Mouse (Mus musculus): ENCODE data around the gene Phospho1. TPM values are rescaled to one million over a fixed set of nuclear protein-coding genes. Genes with fewer than 3 reads are reported as not detected.

The Phospho1 gene
- polyA plus RNA-seq, 1 experiment from 2014 or later: not detected

DNA sequence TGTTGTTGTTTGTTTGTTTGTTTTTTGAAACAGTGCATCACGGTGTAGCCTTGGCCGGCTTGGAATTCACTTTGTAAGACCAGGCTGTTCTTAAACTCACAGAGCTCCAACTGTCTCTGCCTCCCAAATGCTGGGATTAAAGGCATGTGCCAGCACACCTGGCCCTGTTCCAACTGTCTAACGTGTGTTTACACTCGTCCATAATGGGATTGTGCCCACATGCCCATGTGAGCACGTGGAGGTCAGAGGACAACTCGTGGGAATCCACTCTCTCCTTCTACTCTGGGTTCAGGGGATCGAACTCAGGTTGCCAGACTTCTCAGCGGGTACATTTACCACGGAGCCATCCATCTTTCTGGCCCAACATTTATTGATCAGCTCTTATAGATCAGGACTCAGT, 8.9 kb upstream of the Phospho1 start:
- H3K9me3 ChIP-seq: no peaks in the 10 kb centered on the region
- H3K4me1 ChIP-seq: no peaks in the 10 kb centered on the region
- H3K27ac ChIP-seq: no peak overlapping the region
- no peak overlapping the region for H3K4me3 ChIP-seq
- ATAC-seq (replicated peaks): no peak
- no peak overlapping the region for H3K9ac ChIP-seq
- no peaks in the 10 kb centered on the region for H3K36me3 ChIP-seq (replicated peaks)
- WGBS: 79% methylated on average over 9 of the region's 9 CpGs
- no peaks in the 10 kb centered on the region for H3K27me3 ChIP-seq (replicated peaks)
- H3K4me2 ChIP-seq: no peak overlapping the region

DNA sequence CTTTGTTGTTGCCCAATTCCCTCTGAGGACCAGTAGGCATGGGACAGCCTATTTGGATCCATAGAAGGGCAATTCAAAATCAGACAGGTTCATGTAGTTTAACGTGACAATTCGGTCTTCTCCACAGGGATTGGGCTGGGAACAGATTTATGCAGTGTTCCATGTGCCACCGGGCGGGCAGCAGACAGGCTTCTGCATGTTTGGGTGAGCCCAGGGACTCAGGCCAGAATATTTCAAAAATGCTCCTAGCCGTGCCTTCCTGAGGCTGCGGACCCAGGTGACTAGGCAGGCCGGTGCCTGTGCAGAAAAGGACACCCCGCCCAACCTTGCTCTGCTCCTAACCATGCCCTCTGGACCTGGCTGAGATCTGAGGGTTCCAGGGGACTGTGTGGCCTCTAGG, 5.2 kb upstream of the Phospho1 start:
- no peak for ATAC-seq (replicated peaks)

DNA sequence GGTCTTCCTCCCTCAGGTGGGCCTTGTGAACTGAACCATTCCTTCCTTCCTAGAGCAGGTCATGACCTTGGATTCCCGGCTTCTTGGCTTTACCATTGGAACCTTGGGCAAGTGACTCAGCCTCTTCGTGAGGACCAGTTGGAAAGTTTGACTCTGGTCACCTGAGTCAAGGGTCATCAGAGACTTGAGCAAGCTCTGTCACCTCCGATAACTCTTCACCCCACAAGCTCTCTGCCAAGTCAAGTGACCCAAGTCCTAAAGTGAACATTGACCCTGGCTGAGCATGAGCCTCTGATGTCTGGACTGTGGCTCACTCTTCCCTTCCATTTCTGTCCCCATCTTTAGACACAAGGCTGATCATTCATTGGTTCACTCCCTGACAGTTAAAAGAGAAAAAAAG, 2.8 kb upstream of the Phospho1 start:
- no peaks in the 10 kb centered on the region for H3K36me3 ChIP-seq (replicated peaks)
- H3K4me1 ChIP-seq: peaks cover 12% of the 10 kb centered on the region
- no peak for ATAC-seq (replicated peaks)
- H3K4me2 ChIP-seq: no peak overlapping the region
- no peak overlapping the region for H3K4me3 ChIP-seq
- no peak overlapping the region for H3K27ac ChIP-seq
- H3K9ac ChIP-seq: no peak overlapping the region
- 90% methylated on average over 3 of the region's 3 CpGs for WGBS
- peaks cover 25% of the 10 kb centered on the region for H3K27me3 ChIP-seq (replicated peaks)
- H3K9me3 ChIP-seq: no peaks in the 10 kb centered on the region

More for the DNA sequence above, 5.2 kb upstream of the Phospho1 start:
- H3K9ac ChIP-seq: no peak overlapping the region
- H3K27ac ChIP-seq: no peak overlapping the region
- H3K4me1 ChIP-seq: peaks cover 6% of the 10 kb centered on the region; the same call in 1 of the 2 replicates
- no peak overlapping the region for H3K4me2 ChIP-seq
- H3K27me3 ChIP-seq (replicated peaks): peaks cover 9% of the 10 kb centered on the region; the same call in 1 of the 2 replicates
- no peak overlapping the region for H3K4me3 ChIP-seq
- no peaks in the 10 kb centered on the region for H3K36me3 ChIP-seq (replicated peaks)
- H3K9me3 ChIP-seq: no peaks in the 10 kb centered on the region
- 90% methylated on average over 8 of the region's 8 CpGs for WGBS

DNA sequence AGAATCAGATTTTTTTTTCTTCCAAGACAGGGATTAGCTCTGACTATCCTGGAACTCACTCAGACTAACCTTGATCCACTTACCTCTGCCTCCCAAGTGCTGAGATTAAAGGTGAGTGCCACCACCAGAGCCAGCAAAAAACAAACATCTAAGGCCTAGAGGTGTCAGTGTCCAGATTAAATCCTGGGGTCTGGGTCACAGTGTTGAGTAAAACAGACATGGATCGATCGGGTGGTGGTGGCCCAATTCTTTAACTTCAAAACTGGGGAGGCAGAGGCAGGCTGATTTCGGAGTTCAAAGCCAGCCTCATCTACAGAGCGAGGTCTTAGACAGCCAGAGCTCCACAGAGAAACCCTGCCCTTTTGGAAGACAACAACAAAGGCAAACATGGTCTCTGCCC, 1.9 kb upstream of the Phospho1 start:
- Histone ChIP-seq H3K27ac (no peak overlapping the region), H3K4me1 (peaks cover 12% of the 10 kb centered on the region), H3K4me3 (no peak overlapping the region), H3K4me2 (no peak overlapping the region), H3K36me3 (replicated peaks) (no peaks in the 10 kb centered on the region), H3K9ac (no peak overlapping the region), H3K27me3 (replicated peaks) (peaks cover 35% of the 10 kb centered on the region), H3K9me3 (no peaks in the 10 kb centered on the region)
- 92% methylated on average over 4 of the region's 4 CpGs for WGBS
- no peak for ATAC-seq (replicated peaks)

DNA sequence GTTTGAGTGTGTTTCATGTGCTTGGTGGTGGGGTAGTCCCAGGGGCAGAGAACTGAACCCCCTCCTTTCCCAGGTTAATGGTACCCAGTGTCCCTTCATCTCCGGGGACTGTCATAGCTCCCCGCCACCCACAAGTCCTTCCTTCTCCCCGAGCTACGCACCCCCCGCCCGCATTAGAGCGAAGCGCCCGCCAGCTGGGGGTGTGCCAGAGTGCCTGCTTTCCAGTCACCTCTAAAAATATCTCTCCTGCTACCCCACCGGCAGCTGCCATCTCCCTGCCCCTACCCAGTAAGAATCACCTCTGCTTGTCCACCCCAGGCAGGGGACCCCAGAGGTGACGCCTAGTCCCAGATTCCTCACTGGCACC, 561 bp downstream of the Phospho1 start:
- Histone ChIP-seq H3K4me1 (peaks cover 12% of the 10 kb centered on the region), H3K27ac (no peak overlapping the region), H3K4me3 (peak overlapping the region; percentile 76), H3K9me3 (no peaks in the 10 kb centered on the region), H3K36me3 (replicated peaks) (no peaks in the 10 kb centered on the region), H3K9ac (peak overlapping the region; percentile 59), H3K27me3 (replicated peaks) (peaks cover 58% of the 10 kb centered on the region), H3K4me2 (peak overlapping the region; percentile 100)
- ATAC-seq (replicated peaks): peak; percentile 58
- WGBS: 0% methylated on average over 11 of the region's 11 CpGs

DNA sequence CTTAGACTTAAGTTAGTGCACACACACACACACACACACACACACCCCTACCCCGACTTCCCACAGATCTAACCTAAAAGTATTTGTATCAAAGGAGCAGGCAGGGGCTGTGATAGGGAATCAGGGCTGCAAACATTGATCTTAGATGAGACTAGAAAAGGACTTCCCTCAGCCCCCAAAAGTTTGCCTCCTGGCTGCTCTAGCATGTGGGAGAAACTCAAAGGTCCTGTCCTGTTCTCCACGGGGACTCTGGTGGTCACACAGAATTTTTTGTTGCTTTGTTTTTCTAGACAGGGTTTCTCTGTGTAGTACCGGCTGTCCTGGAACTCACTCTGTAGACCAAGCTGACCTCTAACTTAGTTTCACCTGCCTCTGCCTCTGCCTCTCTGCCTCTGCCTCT, 1.3 kb downstream of the Phospho1 start:
- 49% methylated on average over 3 of the region's 3 CpGs for WGBS
- no peak overlapping the region for H3K4me2 ChIP-seq
- H3K4me3 ChIP-seq: no peak overlapping the region
- H3K27ac ChIP-seq: no peak overlapping the region
- H3K27me3 ChIP-seq (replicated peaks): peaks cover 64% of the 10 kb centered on the region
- no peak for ATAC-seq (replicated peaks)
- no peaks in the 10 kb centered on the region for H3K36me3 ChIP-seq (replicated peaks)
- peaks cover 17% of the 10 kb centered on the region for H3K4me1 ChIP-seq
- H3K9me3 ChIP-seq: no peaks in the 10 kb centered on the region
- no peak overlapping the region for H3K9ac ChIP-seq

DNA sequence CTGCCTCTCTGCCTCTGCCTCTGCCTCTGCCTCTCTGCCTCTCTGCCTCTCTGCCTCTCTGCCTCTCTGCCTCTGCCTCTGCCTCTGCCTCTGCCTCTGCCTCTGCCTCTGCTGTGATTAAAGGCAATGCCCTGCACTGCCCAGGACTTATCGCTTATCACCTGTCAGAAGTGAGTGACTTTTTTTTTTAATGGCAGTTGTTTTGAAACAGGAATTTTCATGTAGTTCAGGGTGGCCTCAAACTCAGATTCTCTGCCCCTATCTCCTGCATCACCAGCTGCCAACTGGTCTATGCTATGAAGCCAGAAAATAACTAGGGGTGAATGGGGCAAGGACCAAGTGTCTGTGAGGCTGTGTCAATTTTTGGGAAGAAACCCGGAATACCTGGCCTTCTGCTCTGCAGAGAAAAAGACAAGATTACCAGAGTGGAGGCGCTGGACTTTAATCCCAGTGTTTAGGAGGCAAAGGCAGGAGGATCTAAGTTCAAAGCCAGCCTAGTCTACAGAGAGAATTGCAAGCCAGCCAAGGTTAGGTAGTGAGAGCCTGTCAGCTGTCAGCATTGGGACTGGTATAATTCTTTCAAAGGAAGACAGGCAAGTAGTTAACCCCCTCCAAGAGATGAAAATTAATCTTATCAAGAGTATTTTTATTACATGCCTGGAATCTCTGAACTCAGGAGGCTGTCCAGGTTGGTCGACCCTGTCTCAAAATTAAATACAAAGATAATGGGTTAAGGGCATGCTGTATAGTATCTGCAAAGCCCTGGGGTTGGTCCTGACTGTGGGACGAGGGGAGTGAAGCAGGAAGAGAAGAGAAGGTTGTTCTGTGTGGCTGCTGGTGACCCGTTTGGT, 2.2 kb downstream of the Phospho1 start:
- H3K4me1 ChIP-seq: peaks cover 26% of the 10 kb centered on the region
- 53% methylated on average over 6 of the region's 6 CpGs for WGBS

DNA sequence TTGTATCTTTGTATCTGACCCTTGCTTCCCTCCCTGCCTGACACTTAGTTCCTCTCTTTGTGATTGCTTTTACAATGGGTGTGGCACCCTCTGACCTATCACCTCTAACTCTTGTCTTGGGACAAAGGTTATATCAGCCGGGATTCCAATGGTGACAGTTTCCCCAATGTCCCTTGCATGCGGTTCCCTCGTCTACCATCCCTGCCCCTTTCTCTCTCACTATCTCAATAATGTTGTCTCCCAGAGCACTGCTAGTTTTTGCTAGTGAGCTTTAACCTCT, 2.8 kb downstream of the Phospho1 start:
- 30% methylated on average over 3 of the region's 3 CpGs for WGBS
- Histone ChIP-seq H3K36me3 (replicated peaks) (no peaks in the 10 kb centered on the region), H3K4me1 (peaks cover 26% of the 10 kb centered on the region), H3K27me3 (replicated peaks) (peaks cover 78% of the 10 kb centered on the region), H3K4me3 (no peak overlapping the region), H3K9me3 (no peaks in the 10 kb centered on the region), H3K27ac (no peak overlapping the region), H3K9ac (no peak overlapping the region), H3K4me2 (no peak overlapping the region)
- no peak for ATAC-seq (replicated peaks)

More for the DNA sequence above, 2.2 kb downstream of the Phospho1 start:
- Histone ChIP-seq H3K9ac (no peak overlapping the region), H3K4me2 (no peak overlapping the region), H3K27me3 (replicated peaks) (peaks cover 74% of the 10 kb centered on the region), H3K27ac (no peak overlapping the region), H3K9me3 (no peaks in the 10 kb centered on the region), H3K36me3 (replicated peaks) (no peaks in the 10 kb centered on the region), H3K4me3 (no peak overlapping the region)
- ATAC-seq (replicated peaks): no peak

DNA sequence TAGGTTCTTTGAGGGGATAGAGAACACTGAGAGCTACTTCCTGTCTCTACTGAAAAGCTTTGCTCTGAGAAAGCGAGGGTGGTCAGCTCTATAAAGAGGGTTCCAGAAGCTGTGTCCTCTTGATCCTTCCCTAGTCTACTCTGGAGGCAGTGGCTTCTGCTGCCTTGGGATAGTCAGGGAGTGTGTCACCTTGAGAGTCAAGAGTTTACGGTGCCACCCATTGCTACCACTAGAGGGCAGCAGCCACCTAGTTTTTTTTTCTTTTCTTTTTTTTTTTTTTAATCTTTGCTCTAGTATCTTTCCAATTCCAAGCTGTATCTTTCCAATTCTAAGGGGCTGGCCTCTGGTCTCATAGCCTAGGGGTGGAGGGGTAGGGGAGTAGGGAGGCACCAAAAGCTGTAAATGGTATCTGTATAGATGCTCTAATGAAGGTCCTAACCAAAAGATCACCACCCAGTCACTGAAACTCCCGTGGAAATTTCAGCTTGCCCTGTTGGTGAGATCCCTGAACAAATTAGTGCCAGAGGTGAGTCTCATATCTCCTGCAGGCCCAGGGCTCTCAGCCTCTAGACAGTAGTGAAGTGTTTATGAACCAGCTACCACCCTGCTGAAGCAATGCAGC, 3.3 kb downstream of the Phospho1 start:
- Histone ChIP-seq H3K4me1 (peaks cover 26% of the 10 kb centered on the region), H3K9ac (no peak overlapping the region), H3K27me3 (replicated peaks) (peaks cover 83% of the 10 kb centered on the region), H3K36me3 (replicated peaks) (no peaks in the 10 kb centered on the region), H3K9me3 (no peaks in the 10 kb centered on the region), H3K27ac (no peak overlapping the region), H3K4me3 (no peak overlapping the region), H3K4me2 (no peak overlapping the region)
- ATAC-seq (replicated peaks): no peak
- WGBS: 23% methylated on average over 3 of the region's 3 CpGs

DNA sequence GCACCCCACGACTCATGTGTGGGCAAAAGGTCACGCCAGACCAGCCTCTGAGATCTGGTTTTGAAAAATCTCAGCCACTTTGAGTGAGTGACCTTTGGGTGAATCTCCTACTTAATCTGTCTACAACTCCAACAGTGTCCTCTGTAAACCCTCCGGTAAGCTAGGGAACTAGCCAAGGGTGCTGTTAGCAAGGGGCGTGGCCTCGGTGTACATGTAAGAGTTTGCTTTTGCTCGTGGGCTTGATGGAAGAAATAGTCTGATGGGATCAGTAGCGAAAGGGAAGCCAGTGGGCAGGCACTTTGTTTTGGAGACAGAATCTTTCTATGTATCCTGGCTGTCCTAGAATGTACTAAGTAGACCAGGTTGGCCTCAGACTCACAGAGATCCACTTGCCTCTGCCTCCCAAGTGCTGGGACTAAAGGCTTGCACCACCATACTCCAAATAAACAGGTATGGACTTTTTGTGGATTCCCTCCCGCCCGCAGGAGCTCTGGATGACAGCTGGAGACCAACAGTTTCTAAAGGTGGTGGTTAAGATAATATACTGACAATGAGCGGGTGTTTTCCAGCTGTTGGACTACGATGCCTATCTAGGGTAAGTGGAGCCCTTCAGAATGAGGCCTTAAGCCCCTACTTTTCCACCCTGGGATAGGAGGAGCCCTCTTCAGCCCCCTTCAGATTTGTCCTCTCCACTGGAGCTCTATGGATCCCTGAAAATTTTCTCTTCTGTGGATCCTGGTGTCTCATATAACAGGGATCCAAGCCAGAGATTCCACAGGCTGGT, 4.1 kb downstream of the Phospho1 start:
- Histone ChIP-seq H3K9me3 (no peaks in the 10 kb centered on the region), H3K27ac (no peak overlapping the region), H3K4me1 (peaks cover 29% of the 10 kb centered on the region), H3K4me3 (no peak overlapping the region), H3K4me2 (no peak overlapping the region), H3K9ac (no peak overlapping the region), H3K36me3 (replicated peaks) (no peaks in the 10 kb centered on the region), H3K27me3 (replicated peaks) (peaks cover 83% of the 10 kb centered on the region)
- 77% methylated on average over 11 of the region's 11 CpGs for WGBS
- ATAC-seq (replicated peaks): no peak

DNA sequence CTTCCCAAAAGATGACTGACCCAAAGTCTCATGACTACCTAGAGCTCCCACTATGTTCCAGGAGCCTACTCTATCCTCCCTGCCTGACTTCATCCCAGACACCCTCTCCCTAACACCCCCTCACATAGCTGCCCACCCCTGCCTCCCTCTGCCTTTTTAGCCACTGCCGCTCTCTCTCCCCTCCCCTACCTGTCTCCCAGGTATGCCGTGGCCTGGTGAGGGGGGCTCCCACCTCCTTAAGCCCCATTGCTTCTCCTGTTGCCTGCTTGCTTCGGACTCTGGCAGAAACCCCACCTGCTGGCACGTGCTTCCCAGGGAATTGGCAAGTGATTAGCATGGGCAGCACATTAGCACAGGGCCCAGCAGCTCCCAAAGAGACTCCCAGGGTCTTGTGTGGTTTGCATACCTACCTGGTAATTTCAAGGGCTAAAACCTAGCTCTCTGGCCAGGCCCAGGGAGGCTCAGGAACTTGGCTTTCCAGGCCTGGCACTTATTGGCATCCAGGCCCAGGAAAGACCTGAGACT, 5.3 kb downstream of the Phospho1 start:
- Histone ChIP-seq H3K27ac (no peak overlapping the region), H3K4me3 (no peak overlapping the region), H3K4me1 (peaks cover 33% of the 10 kb centered on the region), H3K9ac (no peak overlapping the region), H3K36me3 (replicated peaks) (no peaks in the 10 kb centered on the region), H3K27me3 (replicated peaks) (peaks cover 92% of the 10 kb centered on the region), H3K4me2 (no peak overlapping the region), H3K9me3 (no peaks in the 10 kb centered on the region)
- 30% methylated on average over 4 of the region's 4 CpGs for WGBS
- ATAC-seq (replicated peaks): no peak

All from midbrain, embryonic 15.5 days (tissue).